Mouse (Mus musculus) kidney, postnatal 4 days (tissue): ENCODE measurements around the gene Meltf.

Source experiments
- DNase-seq, 2 experiments: peaks; one replicate each; pipeline ENCODE4 v3.0.0; 2021; ENCODE audit warnings: mixed read lengths in 2 of 2

The Meltf gene

DNA sequence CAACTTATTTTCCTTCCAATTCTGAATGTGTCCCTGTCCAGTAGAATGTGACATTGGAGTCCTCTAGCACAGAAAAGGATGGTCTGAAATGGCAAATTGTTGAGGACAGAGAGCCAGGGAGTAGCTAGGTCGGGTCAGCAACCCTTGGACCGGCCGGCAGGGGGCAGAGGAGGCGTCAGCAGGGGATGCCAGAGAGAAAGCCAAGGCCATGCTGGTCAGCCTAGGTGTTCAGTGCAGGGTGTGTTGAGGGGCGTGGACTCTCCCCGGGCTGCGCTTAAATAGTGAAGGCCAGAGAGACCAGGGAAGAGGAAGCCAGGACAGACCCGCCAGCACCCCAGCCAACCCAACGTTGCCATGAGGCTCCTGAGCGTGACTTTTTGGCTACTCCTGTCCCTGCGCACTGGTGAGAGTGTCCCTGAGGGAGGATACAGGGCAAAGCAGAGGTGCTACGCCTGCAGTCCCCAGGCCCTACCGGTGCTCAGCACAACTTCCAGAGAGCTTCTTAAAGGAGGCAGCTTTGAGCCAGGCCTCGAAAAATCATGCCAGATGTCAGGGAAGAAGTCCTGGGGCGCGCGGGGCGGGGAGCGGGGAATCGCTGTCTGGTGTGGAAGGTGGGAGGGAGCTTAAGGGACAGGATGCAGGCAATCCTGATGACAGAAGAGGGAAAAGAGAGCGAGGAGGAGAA lies at the start of gene Meltf:
Meltf (plus strand) TSS at position 238 of the 685 bp plus-strand sequence.
- DNase-seq = peak; percentile 90

DNA sequence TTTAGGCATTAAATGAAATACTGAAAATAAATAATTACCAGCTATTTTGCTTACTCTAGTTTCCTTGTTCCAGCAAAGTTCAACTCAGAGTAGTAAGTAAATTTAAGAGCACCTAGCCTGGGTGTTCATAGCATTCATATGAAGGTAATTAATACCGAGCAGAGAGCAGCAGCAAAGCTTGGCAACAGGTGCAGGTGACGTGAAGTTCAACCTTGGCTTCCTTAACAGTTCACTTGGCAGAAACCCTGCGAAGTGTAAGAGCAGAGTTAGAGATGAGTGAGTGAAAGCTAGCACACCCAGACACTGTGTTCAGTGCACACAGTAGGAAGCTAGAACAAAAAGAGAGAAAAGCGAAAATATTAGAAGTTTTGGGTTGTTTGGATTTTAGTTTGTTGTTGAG lies 47.9 kb upstream of the Meltf start:
- no peak for DNase-seq

DNA sequence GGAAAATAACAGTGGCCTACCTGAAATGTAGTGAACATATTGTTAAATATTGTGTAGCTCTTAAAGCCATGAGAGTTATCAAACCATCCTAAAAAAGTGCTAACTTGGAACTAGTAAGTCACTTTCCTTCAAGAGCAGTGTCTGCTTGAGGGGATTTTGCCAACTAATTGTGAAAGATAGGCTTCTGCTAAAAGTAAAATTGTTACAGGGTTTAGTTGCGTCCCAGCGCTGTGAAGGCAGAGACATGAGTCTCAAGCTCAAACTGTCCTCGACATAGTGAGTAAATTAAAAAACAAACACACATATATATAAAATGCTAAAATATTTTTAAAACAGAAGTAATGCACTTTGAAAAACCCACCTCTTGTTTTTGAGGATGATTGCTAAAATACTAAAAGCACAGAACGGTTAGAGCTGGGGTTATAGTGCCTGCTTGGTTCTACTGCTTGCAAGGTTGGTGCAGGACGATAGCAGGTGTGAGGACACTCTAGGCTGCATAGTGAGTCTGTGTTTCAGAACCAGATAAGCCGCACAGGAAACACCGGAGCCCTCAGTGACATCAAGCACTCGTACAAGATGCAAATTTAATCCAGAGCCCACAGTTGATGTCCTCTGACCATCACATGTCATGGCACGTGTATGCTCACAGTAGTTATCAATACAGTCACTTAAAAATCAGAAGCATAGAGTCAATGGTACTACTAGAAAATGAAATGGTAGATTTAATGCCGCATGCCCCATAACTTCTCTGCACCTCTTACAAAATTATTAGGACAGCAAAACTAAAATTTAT lies 45.8 kb upstream of the Meltf start:
- DNase-seq = no peak

DNA sequence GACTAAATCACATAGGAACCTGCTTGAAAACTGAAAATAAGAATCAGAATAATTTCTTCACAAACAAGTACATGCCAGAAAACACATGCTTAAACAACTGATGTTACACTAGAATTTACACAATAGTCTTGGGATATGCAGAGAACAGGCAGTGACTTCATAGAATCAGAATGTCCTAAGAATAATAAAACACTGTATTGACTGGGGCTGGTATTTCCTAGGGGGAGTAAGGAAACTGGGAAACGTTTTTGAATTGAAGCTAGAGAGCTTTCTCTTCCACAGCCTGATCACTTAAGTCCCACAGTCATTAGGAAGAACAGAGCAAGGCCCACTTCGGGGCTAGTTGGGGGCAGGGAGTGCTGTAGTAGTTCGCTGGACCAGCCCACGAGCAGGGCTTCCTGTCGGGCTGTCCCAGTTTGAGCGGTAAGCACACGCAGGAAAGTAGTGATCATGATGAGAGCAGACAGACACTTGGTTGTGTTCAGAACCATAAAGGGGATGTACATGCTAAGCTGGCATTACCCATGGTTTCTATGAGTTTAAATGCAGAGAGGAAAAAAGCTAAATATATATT lies 44.5 kb upstream of the Meltf start:
- peak; percentile 4 to 24 for DNase-seq

GRCm38 (mm10) chr16:31834662-31835318 lies 43.8 kb upstream of the Meltf start:
- DNase-seq = no peak

GRCm38 (mm10) chr16:31837362-31837761 lies 41.2 kb upstream of the Meltf start:
- no peak for DNase-seq

DNA sequence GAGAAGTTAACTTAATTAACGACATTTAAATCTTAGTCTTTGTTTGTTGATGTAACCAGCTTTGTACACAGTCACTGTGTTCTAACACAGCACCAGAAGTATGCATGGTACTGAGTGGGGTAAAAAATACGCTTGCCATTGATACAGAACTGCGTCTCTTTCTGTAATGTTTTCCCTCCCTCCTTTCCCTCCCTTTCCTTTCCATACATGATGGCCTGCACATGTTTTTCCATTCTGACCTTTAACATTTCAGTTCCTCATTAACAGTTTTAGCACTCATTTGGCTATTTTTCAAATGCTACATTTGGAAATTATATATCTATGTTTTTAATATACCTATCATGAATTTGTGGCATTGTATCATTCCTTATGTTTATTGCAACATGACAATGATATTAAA lies 34.4 kb upstream of the Meltf start:
- no peak for DNase-seq

- DNase-seq = no peak
Observed at GRCm38 (mm10) chr16:31846763-31847162, 31.8 kb upstream of the Meltf start.

DNA sequence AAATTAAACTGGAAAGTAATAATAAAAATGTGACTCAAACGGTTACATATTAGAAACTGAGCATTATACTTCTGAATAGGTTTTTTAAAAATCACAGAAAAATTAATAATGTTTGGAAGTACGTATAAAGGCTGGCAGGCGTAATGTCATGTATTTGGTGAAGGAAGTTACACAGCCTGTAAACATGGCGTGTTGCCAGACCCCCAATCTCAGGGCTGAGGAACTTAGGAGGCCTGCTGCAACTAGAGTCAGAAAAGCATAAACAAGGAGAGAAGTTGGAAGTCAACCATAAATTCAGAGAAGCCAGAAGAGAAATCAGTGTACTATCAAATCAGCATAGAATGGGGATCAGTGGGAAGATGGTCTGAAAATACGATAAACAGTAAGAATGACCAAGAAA lies 14.7 kb upstream of the Meltf start:
- DNase-seq = peak in 1 of 2 experiments; percentile 41

- DNase-seq = no peak
Observed at GRCm38 (mm10) chr16:31865242-31865641, 13.4 kb upstream of the Meltf start.

DNA sequence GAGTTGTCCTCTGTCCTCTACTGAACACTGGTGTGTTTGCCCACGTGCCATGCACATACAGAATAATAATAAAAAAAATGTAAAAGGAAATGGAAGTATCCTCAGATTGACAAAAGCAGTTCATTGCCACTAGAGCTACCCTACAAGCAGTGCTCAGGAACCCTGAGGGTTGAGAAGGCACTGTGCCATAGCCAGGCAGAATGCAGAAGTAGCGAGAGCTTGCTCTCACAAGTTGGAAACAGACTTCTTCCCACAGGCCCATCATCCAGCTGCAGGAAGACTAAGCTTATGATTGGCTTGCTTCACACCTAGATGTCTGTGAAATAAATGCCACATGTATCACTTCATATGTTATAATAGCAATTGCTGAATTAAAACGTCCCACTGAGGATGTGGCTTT lies 11.7 kb upstream of the Meltf start:
- no peak for DNase-seq

- DNase-seq = no peak
Observed at GRCm38 (mm10) chr16:31867736-31868135, 10.9 kb upstream of the Meltf start.

DNA sequence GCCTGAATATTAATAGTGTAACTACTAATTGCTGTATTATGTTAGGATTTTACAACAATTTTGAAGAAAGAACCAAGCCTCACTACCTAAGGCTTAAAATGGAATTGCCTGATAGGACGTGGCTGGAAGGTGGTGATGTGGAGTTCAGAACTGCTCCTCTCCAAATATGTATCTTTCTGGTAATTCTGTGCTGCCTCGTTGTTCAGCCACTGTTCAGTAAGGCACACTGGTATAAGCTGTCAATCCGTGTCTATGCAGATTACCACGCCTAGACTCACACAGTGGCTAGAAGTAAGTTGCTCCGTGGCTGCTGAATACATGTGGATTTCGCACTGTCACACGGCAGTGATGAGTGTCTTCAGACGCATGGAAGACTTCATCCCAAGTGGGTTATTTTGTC lies 4.9 kb upstream of the Meltf start:
- DNase-seq = no peak

DNA sequence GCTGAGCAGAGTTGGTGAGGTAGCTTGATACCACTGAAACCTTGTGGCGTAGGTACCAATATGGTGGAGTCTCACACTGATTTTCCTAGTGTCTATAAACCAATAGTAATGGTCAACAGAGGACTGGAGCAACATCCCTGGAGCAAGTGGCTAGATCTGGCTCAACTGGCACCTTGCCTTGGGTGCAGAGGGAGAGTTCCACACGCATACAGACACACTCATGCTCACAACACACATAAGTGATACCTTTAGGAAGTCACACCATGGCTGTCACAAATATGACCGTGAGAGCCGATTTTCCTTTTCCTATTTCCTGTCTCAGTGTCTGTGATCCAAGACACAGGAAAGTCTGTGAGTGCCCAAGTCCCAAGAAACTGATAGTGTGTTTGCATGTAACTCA lies 3.2 kb upstream of the Meltf start:
- DNase-seq = no peak

DNA sequence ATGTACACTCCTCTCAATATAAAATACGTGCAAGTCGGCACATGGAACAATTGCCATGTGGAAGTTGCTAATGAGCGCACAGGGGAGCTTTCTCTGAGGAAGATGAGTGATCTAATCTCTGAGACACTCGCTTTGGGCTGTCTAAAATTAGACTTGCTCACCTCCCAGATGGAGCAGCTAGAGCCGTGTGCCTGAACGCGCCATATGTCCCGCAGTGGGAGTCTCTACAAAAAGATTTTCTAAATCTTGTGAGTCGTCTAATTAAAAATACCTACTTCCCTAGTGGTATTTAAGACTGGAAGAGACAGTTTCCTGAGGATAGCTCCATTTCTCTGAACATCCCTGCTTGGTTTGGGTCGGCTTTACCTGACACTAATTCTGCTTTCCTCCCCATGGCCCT lies 2.2 kb upstream of the Meltf start:
- DNase-seq = no peak

GRCm38 (mm10) chr16:31878052-31878451 lies 558 bp upstream of the Meltf start:
- no peak for DNase-seq

DNA sequence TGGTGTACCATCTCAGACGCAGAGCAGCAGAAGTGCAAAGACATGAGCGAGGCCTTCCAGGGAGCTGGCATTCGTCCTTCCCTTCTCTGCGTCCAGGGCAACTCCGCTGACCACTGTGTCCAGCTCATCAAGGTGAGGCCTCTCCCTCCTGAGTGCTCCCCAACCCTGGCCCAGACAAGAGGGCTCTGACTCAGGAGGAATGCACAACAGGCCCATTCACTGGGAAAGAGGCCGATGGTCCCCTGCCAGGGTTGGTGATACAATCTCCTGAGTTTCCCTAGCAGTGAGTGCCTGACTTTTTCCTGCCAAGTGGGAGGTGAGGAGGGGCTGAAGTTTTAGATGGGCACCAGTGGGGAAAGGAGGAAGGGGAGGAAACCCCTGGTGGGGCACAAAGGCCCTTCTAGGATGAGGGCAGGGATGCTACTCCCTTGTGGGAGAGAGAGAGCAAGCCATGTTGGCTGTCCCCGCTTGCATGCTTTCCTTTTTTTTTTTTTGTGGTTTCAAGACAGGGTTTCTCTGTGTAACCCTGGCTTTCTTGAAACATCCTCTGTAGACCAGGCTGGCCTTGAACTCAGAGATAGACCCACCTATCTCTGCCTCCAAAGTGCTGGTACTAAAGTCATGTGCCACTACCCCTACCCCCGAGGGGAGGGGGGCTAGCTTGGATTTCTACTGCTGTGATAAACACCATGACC lies 1.7 kb downstream of the Meltf start:
- peak in 1 of 2 experiments; percentile 22 for DNase-seq

DNA sequence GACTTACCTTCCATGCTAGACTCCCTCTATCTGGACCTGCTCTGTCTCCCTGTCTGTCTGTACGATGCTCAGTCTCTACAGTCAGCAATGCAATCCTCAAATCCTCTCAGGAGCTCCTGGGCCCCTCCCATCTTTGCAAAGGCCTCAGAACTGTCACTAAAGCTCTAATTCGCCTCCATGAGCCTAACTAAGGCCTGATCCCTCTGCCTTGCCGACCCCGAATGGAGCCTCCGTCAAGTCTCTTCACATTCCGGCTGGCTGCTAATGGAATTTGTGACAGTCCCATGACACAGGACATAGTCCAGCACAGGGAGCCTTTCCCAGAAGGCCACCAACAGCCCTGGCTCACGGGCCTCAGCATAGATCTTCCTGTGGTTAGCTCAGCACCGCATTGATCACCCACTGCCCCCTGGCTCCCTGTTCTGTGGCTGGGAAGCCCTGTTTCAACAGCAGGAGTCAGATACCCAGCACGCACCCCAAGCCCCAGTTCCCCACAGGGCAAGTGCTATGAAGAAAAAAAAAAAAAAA lies 3.8 kb downstream of the Meltf start:
- no peak for DNase-seq

- DNase-seq = peak; percentile 57 to 67
Observed at GRCm38 (mm10) chr16:31883302-31883701, 4.7 kb downstream of the Meltf start.

- peak in 1 of 2 experiments; percentile 47 for DNase-seq
Observed at GRCm38 (mm10) chr16:31883902-31884301, 5.3 kb downstream of the Meltf start.

GRCm38 (mm10) chr16:31890907-31891306 lies 12.3 kb downstream of the Meltf start:
- DNase-seq = no peak

DNA sequence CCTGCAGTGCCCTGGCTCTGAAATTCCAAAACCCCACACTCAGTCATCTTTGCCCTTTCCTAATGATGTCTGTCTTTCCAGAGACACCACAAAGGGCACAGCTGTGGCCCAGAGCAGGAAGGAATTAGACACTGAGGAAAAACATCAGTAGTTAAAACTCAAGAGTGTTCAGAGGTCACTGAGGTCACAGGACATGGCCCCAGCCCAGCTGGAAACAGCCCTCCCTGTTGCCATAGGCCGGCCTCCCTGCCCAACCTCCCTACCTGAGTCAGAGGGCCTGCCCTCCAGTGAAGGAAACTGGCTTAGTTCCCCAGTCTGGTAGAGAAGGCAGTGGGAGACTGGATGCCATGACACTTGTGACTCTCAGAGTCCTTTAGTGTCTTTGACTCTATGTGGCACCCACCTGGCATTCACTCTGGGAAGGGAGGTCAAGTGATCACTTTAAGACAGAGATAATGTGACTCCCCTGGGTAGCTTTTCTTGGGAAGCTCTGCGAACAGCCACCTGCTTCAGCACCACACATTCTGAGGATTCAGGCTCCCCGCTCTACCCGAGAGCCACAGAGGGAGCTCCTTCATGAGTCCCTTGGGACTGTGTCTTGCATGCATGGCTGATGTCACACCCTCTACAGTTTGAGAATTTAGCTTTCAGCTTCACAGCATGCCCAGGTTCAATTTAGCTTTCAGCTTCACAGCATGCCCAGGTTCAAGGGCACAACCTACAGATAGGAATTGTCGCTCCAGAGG lies 15.0 kb downstream of the Meltf start:
- no peak for DNase-seq
